Mouse (Mus musculus) WW6 (cell line): ENCODE data around the gene Cbln1.
A peak's percentile ranks its signal among the peaks of the same experiment; 100 is the strongest.

Experiments used
- DNase-seq: peaks from one replicate; pipeline ENCODE4 v3.0.0-alpha.2; 2013; ENCODE audit warnings: low read depth, low spot score

Gene Cbln1

GRCm38 (mm10) chr8:87472271-87473236 is at the start of gene Cbln1:
TSS of gene Cbln1 (minus strand) at chr8:87472609.
- DNase-seq, result peak; percentile 89

GRCm38 (mm10) chr8:87517132-87517531 is 44.7 kb upstream of the Cbln1 start:
- DNase-seq, result no peak

DNA sequence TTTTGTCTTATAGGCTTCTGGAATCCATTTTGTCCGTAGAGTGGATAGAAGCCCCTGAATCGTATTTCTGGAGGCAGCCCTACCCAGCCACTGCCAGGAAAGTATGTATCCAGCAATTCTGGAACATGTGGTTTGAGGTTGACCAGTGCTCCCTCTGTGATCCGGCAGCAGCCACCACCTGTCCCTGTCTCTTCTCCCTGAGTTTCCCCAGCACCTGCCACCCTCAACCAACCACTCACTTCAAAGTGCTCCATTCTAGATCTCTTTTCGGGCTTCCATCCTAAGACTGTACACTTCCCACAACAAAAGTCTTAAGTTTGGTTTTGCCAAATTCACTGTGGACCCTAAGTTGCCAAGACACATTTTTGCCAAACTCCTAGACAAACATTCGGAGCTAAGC is 41.4 kb upstream of the Cbln1 start:
- DNase-seq, result no peak

DNA sequence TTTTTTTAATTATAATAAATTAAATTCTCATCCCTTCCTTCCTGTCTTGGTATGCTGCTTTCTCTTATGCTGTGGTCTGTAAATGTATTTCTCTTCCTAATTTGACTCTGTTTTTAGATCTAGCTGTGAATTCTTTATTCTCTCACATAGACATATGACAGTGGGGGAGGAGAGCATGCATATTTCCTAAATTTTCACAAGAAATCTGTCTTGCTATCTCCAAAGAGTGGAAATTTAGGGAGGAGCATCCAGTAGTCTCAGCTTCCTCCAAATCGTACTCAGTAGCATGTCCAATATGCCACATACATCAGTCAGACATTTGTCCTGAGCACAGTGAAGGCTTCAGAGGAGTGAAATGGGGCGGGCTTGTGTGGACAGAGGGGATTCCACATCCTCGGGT is 40.9 kb upstream of the Cbln1 start:
- DNase-seq, result no peak

- no peak for DNase-seq
Measured at GRCm38 (mm10) chr8:87512636-87513035, 40.2 kb upstream of the Cbln1 start.

DNA sequence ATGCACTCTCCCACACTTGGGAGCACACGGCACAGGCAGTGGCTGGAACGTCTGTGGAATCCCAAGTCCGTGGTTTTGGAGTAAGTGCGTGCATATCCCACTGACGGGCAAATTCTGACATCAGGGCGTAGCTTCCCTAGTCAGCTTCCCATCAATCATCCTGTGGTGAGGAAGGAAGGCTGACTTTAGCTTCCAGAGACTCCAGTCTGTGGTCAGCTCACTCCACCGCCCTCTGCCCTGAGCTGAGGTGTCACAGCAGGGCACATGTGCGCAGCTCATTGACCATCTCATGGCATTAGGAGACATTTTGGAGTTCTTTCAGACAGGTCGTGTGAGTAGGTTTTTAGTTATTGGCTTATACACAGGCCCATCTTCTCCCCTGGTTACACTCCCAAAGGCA is 34.6 kb upstream of the Cbln1 start:
- no peak for DNase-seq

GRCm38 (mm10) chr8:87504441-87504840 is 32.0 kb upstream of the Cbln1 start:
- no peak for DNase-seq

DNA sequence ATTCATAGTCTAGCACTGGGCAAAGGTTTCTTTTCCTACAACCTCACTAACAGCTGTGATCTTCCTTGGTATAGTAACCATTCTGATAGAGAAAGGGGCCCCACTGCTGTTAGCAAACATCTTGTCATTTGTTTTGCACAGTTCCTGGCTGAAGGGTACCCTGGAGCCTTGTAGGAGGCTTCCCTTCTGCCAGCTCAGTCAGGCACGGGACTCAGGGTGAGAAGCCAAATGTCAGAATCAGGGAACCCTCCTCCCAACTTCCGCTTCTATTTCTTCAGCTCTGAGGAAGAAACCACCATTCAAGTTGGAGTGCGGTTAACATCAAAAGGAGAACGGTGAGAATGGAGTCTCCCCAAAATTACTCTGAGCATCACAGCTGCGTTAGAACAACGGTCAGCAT is 30.3 kb upstream of the Cbln1 start:
- no peak for DNase-seq

GRCm38 (mm10) chr8:87497641-87498040 is 25.2 kb upstream of the Cbln1 start:
- no peak for DNase-seq

DNA sequence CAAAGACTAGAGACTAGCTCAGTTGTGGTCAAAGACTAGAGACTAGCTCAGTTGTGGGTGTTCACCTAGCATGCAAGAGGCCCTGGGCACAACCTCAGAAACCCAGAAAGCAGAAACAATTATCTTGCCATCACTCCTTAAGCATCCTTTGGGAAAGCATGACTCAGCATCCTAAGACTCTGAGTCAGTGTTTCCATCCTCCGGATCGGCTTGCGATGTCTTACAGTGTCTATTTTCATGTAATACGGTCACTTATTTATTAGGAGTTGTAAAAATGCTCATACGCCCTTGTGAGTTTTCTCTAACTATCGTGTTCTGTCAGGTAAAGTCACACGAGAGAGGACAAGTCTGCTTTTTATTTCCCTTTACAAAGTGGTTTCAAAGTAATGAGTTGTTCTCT is 24.1 kb upstream of the Cbln1 start:
- no peak for DNase-seq

GRCm38 (mm10) chr8:87494862-87495261 is 22.5 kb upstream of the Cbln1 start:
- DNase-seq, result no peak

GRCm38 (mm10) chr8:87489841-87490415 is 17.5 kb upstream of the Cbln1 start:
- DNase-seq, result no peak

GRCm38 (mm10) chr8:87481396-87481795 is 9.0 kb upstream of the Cbln1 start:
- no peak for DNase-seq

DNA sequence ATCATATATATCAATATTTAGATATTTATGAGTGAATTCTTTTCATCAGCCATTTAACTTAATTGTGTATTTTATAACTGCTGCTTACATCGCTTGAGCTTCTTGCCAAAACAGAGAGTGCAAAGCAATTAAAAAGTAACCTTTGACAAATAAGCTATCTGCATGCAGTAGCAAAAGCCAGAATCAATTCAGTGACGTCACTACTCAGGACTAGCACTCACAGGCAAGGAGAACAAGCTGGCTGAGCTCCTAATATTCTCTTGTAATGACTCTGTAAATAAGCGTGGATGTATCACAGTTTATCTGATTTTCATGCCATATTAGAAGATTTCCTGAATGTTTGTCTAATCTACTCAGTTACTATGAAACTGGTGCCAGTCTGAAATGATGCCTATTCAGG is 5.8 kb upstream of the Cbln1 start:
- DNase-seq, result no peak

GRCm38 (mm10) chr8:87477102-87477645 is 4.8 kb upstream of the Cbln1 start:
- no peak for DNase-seq

- DNase-seq, result no peak
Measured at GRCm38 (mm10) chr8:87475551-87475950, 3.1 kb upstream of the Cbln1 start.

GRCm38 (mm10) chr8:87474379-87474778 is 2.0 kb upstream of the Cbln1 start:
- DNase-seq, result no peak

DNA sequence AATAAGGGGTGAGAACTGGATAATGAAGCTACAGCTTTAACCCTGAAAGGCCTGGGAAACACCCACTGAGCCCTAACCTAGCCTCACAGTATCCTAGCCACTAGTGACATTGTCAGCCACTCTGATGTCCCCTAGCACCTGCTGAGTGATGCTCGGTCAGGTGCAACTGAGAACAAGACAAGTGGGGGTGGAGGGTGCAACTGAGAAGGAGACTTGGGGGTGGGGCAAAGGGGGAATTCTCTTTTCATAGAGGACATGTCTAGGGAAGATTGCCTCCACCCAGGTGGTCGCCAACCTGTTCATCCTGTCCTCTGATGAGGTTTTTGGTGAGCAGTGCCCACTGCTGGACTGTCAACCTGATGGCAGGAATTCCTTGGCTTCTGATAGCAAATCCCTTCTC is 1.5 kb upstream of the Cbln1 start:
- DNase-seq, result no peak

- no peak for DNase-seq
Measured at GRCm38 (mm10) chr8:87473314-87473713, 905 bp upstream of the Cbln1 start.

DNA sequence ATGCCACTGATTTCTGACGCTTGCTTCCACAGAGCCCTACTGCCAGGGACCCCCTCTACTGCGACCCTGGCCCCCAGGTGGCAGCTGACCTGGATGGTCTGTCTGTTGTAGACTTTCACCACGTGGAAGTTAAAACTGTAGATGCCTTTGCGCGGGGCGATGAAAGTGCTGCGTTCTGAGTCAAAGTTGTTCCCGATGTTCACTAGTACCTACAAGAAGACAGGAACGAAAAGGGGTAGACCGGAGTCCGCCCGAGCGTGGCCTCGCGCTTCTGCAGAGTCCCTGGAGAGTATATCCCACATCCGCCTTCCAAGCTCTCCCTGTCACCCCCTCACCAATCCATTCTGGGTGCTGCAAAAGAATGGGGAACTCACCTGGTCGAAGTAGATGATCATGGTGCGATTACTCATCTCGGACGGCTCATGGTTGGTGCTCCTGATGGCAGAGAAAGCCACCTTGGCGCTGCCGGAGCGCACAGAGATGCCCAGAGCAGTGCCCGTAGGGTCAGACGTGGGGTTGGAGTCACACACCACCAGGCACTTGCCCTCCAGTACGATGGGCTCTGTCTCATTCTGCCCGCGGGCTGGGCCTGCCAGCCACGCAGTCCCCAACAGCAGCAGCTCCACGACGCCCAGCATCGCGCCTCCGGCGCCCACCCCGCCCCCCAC is 672 bp downstream of the Cbln1 start:
- DNase-seq, result no peak

DNA sequence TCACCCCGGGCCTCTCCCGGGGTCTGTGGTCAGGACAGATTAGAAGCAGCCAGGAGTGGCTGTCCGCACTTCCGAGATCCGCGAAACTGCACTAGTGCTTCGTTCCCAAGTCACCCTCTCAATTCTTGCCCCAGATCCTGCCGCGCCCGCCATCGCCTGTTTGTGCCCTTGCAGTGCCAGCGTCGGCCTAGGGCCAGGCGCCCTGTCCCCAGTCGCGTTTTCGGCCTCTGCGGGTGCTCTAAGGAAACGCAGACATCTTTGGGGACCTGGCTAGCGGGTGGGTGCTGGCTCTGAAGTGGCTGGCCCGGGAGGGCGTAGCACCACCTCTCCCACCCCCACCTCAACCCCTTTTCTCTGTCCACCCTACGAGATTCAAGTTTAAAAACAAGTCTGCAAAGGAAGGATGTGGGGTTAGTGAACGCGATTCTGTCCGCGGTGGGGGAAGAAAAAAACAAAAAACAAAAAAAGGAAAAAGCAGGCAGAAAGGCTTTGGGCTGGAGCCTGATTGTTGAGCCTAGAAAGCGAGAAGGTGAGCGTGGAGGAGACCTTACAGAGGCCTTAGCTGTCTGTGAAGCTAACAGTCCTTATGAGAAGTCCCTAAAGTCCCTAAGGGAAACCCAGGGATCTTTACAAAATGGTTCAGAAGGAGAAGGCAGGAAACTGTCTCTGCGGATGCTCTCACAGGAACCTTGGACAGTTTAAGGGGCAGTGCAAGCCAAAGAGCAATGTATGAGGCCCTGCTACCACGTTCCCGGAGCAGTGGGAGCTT is 1.4 kb downstream of the Cbln1 start:
- DNase-seq, result no peak
